19 mouse cellular contexts compared by ENCODE assay signal in genomic region chr5:34174550-34175402, GRCm38 (mm10). TPM values are rescaled to one million over a fixed set of nuclear protein-coding genes. Genes with fewer than 3 reads are reported as not detected.
DNase-seq lines count a peak whose midpoint lies in the region; ATAC-seq lines count a peak whose summit lies in the region.
"Had no signal": no experiment of that assay in that cellular context is flagged by ENCODE, and none has a peak within 500 bp of the region (broad histone marks: within the 10 kb centered on the region; RNA-seq: fewer than 3 reads in every experiment).

No protein-coding gene starts in this region.

- no peaks in the 10 kb centered on the region for H3K27me3 ChIP-seq in kidney, embryonic 16.5 days (ENCODE audit: insufficient read depth, low read length)
- H3K27me3 ChIP-seq in limb, embryonic 11.5 days (ENCODE audit: control insufficient read depth, insufficient read depth, low read length): no peaks in the 10 kb centered on the region
- H3K27me3 ChIP-seq: forebrain, embryonic 15.5 days; heart, embryonic 15.5 days; liver, embryonic 13.5 days; lung, embryonic 15.5 days; midbrain, embryonic 13.5 days had no signal

- WGBS in kidney, embryonic 16.5 days: 72% methylated on average over 5 of the region's 5 CpGs
- WGBS in limb, embryonic 11.5 days: 73% methylated on average over 5 of the region's 5 CpGs

- H3K9me3 ChIP-seq in kidney, embryonic 16.5 days (ENCODE audit: low read length): no peaks in the 10 kb centered on the region
- no peaks in the 10 kb centered on the region for H3K9me3 ChIP-seq in limb, embryonic 11.5 days (ENCODE audit: control insufficient read depth, low read length)
- H3K9me3 ChIP-seq: forebrain, embryonic 15.5 days; heart, embryonic 15.5 days; liver, embryonic 13.5 days; lung, embryonic 15.5 days; midbrain, embryonic 13.5 days had no signal

- no peak overlapping the region for H3K4me3 ChIP-seq in kidney, embryonic 16.5 days (ENCODE audit: low read length)
- H3K4me3 ChIP-seq in limb, embryonic 11.5 days (ENCODE audit: low read depth, low read length): no peak overlapping the region
- H3K4me3 ChIP-seq: forebrain, embryonic 15.5 days; heart, embryonic 15.5 days; liver, embryonic 13.5 days; lung, embryonic 15.5 days; midbrain, embryonic 13.5 days; myocyte had no signal

- no peak overlapping the region for H3K27ac ChIP-seq in kidney, embryonic 16.5 days (ENCODE audit: low read length)
- H3K27ac ChIP-seq in limb, embryonic 11.5 days (replicated peaks; ENCODE audit: low read depth, low read length): no peak overlapping the region
- H3K27ac ChIP-seq: forebrain, embryonic 15.5 days; heart, embryonic 15.5 days; kidney, postnatal 0 days; liver, embryonic 13.5 days; lung, embryonic 15.5 days; midbrain, embryonic 13.5 days had no signal

- H3K4me2 ChIP-seq in kidney, embryonic 16.5 days (replicated peaks; ENCODE audit: low read depth, low read length): no peak overlapping the region
- H3K4me2 ChIP-seq in limb, embryonic 11.5 days (ENCODE audit: low read depth, severe bottlenecking): no peak overlapping the region
- H3K4me2 ChIP-seq: forebrain, embryonic 15.5 days; heart, embryonic 15.5 days; liver, embryonic 13.5 days; lung, embryonic 15.5 days; midbrain, embryonic 13.5 days had no signal

- DNase-seq in kidney, adult 18-20 months: peak; percentile 1
- peak; percentile 46 for DNase-seq in brain, adult 2 months (ENCODE audit: low read depth, low spot score)
- DNase-seq in cerebellum, adult 8-10 months: peak; percentile 33
- peak; percentile 7 for DNase-seq in limb, embryonic 11.5 days (ENCODE audit: low spot score)
- no peak for DNase-seq in Muller cell, postnatal 12 days (ENCODE audit: inconsistent ontology term)
- DNase-seq in kidney, adult 9 months: no peak
- DNase-seq: adrenal gland, adult 8-10 months; liver, embryonic 13.5 days; right cerebral cortex, adult 18-20 months; spleen, adult 18-20 months had no signal

- no peak overlapping the region for H3K9ac ChIP-seq in kidney, embryonic 16.5 days (replicated peaks; ENCODE audit: low read length)
- no peak overlapping the region for H3K9ac ChIP-seq in limb, embryonic 11.5 days (ENCODE audit: low read length)
- H3K9ac ChIP-seq: forebrain, embryonic 15.5 days; heart, embryonic 15.5 days; liver, embryonic 13.5 days; lung, embryonic 15.5 days; midbrain, embryonic 13.5 days had no signal

- ATAC-seq in kidney, embryonic 16.5 days (ENCODE audit: low FRiP score, low TSS enrichment): no peak
- ATAC-seq in limb, embryonic 11.5 days (ENCODE audit: insufficient number of reproducible peaks, low FRiP score, low TSS enrichment, low read depth): no peak
- ATAC-seq: CD4-positive, CD25-positive, alpha-beta regulatory T cell, adult 4 months; forebrain, embryonic 15.5 days; inflammation-experienced regulatory T-cells, adult 6 months; midbrain, embryonic 13.5 days had no signal

- H3K36me3 ChIP-seq in kidney, embryonic 16.5 days (ENCODE audit: insufficient read depth, low read length): peaks cover 47% of the 10 kb centered on the region
- peaks cover 7% of the 10 kb centered on the region for H3K36me3 ChIP-seq in limb, embryonic 11.5 days (ENCODE audit: control insufficient read depth, insufficient read depth, low read length)

- peaks cover 17% of the 10 kb centered on the region for H3K4me1 ChIP-seq in kidney, embryonic 16.5 days (ENCODE audit: insufficient read depth, low read length)
- H3K4me1 ChIP-seq in limb, embryonic 11.5 days (ENCODE audit: control insufficient read depth, insufficient read depth, low read length): no peaks in the 10 kb centered on the region

RNA-seq across cellular contexts. Expression of gene Haus3, which starts 5.4 kb away (rescaled TPM):
- 33.7 and 36.0 TPM in 2 replicates for polyA plus RNA-seq in kidney, embryonic 16.5 days (2015; fragmentation: Nextera tagmentation; extraction: Ambion mirVana)
- polyA plus RNA-seq in limb, embryonic 11.5 days (2014; fragmentation: Nextera tagmentation; extraction: Ambion mirVana): 55.9 and 57.0 TPM in 2 replicates

RNA-seq across cellular contexts. Expression of gene Poln, which starts 5.5 kb away (rescaled TPM):
- 0.45 and 1.2 TPM in 2 replicates for polyA plus RNA-seq in kidney, embryonic 16.5 days (2015; fragmentation: Nextera tagmentation; extraction: Ambion mirVana)
- polyA plus RNA-seq in limb, embryonic 11.5 days (2014; fragmentation: Nextera tagmentation; extraction: Ambion mirVana): 0.62 and 0.81 TPM in 2 replicates

RNA-seq across cellular contexts. Expression of gene Mxd4, which starts 12.7 kb away (rescaled TPM):
- 50.2 and 50.9 TPM in 2 replicates for polyA plus RNA-seq in kidney, embryonic 16.5 days (2015; fragmentation: Nextera tagmentation; extraction: Ambion mirVana)
- 27.8 and 28.3 TPM in 2 replicates for polyA plus RNA-seq in limb, embryonic 11.5 days (2014; fragmentation: Nextera tagmentation; extraction: Ambion mirVana)

Comparison
In these comparisons a context has a peak if more than half of its experiments do, and no peak if none do; other contexts are left out.
1. DNase-seq: peak in kidney, adult 18-20 months (single experiment), brain, adult 2 months (single experiment), cerebellum, adult 8-10 months (single experiment) and limb, embryonic 11.5 days (single experiment); none in Muller cell, postnatal 12 days (single experiment) and kidney, adult 9 months (single experiment).